Mouse (Mus musculus) lung, postnatal 36 days (tissue): ENCODE results near the gene Trim43b.
A peak's percentile ranks its signal among the peaks of the same experiment; 100 is the strongest.
"Not testable (repeated sequence)": the region's sequence is repeated elsewhere in the genome, so short reads cannot be mapped to it uniquely, and the experiment has no call there.

Experiments
- DNase-seq: peaks from one replicate; pipeline ENCODE4 v3.0.0; 2022; ENCODE audit warnings: mixed read lengths

Trim43b gene

GRCm38 (mm10) chr9:89092735-89093134 is at the start of gene Trim43b:
Gene Trim43b, minus strand, starts transcription at chr9:89092835.
- not testable (repeated sequence) for DNase-seq

DNA sequence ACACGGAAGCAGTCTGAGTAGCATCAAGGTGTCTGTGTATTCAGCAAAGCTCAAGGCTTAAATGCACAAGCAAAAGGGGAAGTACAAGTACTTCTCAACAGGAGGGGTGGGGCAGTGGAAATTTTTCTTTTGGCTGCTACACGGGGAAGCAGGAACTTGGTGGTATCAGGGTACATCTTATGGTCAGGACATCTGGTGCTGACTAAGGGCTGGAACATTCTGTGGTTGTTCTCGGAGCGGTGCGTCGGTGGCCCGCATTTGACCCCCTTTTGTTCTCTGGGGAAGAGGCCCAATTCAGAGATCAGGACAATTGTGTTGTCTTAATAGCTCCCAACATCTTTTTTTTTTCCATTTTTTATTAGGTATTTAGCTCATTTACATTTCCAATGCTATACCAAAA is 11.9 kb upstream of the Trim43b start:
- not testable (repeated sequence) for DNase-seq

DNA sequence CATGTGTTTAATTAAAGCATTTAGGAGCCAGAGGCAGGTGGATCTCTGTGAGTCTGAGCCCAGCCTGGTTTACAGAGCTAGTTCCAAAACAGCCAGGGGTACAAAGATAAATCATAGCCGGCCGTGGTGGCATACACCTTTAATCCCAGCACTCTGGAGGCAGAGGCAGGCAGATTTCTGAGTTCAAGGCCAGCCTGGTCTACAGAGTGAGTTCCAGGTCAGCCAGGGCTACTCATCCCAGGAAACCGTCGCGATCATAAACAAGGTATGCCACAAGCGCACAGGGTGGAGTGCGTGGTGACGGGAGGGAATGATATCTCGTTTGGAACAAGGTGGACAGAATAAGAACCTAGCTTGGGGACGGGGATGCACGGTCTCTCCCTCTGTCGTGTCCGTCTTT is 5.9 kb downstream of the Trim43b start:
- not testable (repeated sequence) for DNase-seq

GRCm38 (mm10) chr9:89079637-89080036 is 13.0 kb downstream of the Trim43b start:
- DNase-seq = not testable (repeated sequence)

GRCm38 (mm10) chr9:89076508-89076907 is 16.1 kb downstream of the Trim43b start:
- not testable (repeated sequence) for DNase-seq

DNA sequence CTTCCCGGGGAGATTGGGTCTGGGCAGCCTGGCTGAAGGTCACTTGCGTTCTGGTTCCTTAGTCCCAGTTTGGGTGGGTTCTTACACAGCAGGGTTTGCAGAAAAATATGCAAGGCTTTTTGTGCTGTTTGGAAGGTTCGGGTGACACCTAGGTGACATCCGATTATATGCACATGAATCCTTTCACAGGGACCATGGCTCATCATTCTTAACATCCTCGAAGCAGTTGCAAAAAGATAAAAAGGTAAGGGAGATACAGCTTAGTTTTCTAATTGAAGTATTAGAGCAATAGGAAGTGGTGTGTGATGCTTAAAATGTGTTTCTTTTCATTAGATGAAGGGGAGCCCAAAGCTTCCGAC is 25.5 kb downstream of the Trim43b start:
- not testable (repeated sequence) for DNase-seq

DNA sequence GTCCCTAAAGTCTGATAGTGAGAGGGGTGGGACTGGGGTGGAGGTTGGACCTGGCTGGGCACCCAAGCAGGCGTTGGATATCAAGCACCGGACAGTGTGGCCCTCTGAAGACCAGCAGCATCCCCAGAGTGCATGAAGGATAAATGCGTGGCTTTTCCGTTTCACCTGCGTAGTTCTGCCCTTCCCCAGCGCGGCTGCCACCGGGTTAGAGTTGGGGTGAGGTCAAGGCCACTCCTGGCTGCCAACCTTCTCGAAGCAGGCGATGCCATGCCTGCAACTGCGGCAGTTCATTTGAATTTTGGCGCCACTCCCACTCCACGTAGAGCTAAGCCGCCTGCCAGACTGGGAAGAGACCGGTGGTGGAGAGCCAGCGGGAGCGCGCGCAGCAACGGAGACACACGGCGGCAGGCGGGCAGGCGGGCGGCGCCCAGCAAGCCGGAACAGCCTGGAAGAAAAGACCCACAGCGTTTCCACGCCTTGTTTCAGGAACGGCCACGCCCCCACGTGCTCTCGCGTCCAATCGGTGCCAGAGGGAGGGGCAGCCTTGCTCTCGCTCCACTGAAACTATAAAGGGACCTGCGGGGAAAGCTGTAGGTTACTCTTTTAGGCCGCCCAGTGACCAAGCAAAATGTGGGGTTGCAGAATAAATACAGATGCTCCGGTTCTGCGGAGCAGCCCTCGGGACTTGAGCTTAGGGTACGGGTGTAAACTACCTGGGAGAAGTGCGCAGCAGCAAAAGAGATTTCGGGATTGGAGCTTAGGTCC is 26.1 kb downstream of the Trim43b start:
- DNase-seq = peak; percentile 80
